Mouse (Mus musculus): ENCODE measurements around the gene C1s2. TPM values are rescaled to one million over a fixed set of nuclear protein-coding genes. Genes with fewer than 3 reads are reported as not detected.

Gene C1s2
- not detected for polyA plus RNA-seq (2017; shearing (Covaris generic))

DNA sequence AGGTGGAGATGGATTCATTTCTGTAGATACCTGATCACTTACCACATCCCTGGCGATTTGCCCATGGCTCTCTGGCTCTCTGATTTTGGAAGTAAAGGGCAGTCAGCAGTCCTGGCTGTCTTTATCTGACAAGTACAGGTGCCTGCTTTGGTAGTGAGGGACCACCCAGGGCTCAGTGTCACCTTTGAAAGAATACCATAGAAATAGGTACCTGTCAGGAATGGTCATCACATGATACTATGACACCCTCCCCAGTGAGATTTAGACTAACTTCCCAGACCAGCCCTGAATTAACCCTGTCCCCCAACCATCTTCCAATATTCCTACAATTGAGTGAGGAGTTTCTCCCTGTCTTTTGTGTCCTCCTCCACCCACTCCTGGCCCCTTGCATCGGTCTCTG, at the start of gene C1s2:
TSS of gene C1s2 (minus strand) at position 101 of the 400 bp plus-strand sequence.

GRCm38 (mm10) chr6:124662477-124663423, 26.9 kb upstream of the C1s2 start, which contains the start of gene Lpcat3:
TSS of gene Lpcat3 (plus strand) at chr6:124663027.

Other genes with a start within 250 kb of the C1s2 start
- 36.7 TPM for gene Pex5, start 221.0 kb downstream of the C1s2 start, polyA plus RNA-seq (2017; shearing (Covaris generic))
- not detected for gene Clstn3, start 171.3 kb downstream of the C1s2 start, polyA plus RNA-seq (2017; shearing (Covaris generic))
- not detected for gene C1rl, start 143.0 kb downstream of the C1s2 start, polyA plus RNA-seq (2017; shearing (Covaris generic))
- 0.17 TPM for gene C1ra, start 123.7 kb downstream of the C1s2 start, polyA plus RNA-seq (2017; shearing (Covaris generic))
- not detected for gene C1s1, start 93.7 kb downstream of the C1s2 start, polyA plus RNA-seq (2017; shearing (Covaris generic))
- gene C1rb, start 65.8 kb downstream of the C1s2 start, polyA plus RNA-seq (2017; shearing (Covaris generic)): not detected
- gene Lpcat3, start 26.9 kb upstream of the C1s2 start, polyA plus RNA-seq (2017; shearing (Covaris generic)): 77.1 TPM
- 347 TPM for gene Emg1, start 76.1 kb upstream of the C1s2 start, polyA plus RNA-seq (2017; shearing (Covaris generic))
- 140 TPM for gene Phb2, start 76.3 kb upstream of the C1s2 start, polyA plus RNA-seq (2017; shearing (Covaris generic))
- gene Ptpn6, start 102.6 kb upstream of the C1s2 start, polyA plus RNA-seq (2017; shearing (Covaris generic)): 357 TPM
- gene Grcc10, start 105.3 kb upstream of the C1s2 start, polyA plus RNA-seq (2017; shearing (Covaris generic)): 578 TPM
- not detected for gene Gm45234, start 119.9 kb upstream of the C1s2 start, polyA plus RNA-seq (2017; shearing (Covaris generic))
- gene Atn1, start 120.4 kb upstream of the C1s2 start, polyA plus RNA-seq (2017; shearing (Covaris generic)): 3.1 TPM
- 5.0 TPM for gene Eno2, start 133.6 kb upstream of the C1s2 start, polyA plus RNA-seq (2017; shearing (Covaris generic))
- 2.5 TPM for gene Lrrc23, start 143.6 kb upstream of the C1s2 start, polyA plus RNA-seq (2017; shearing (Covaris generic))
- 8.1 TPM for gene Spsb2, start 172.6 kb upstream of the C1s2 start, polyA plus RNA-seq (2017; shearing (Covaris generic))
- 133 TPM for gene Tpi1, start 178.2 kb upstream of the C1s2 start, polyA plus RNA-seq (2017; shearing (Covaris generic))
- 133 TPM for gene Usp5, start 193.4 kb upstream of the C1s2 start, polyA plus RNA-seq (2017; shearing (Covaris generic))
- 8.8 TPM for gene Cdca3, start 193.5 kb upstream of the C1s2 start, polyA plus RNA-seq (2017; shearing (Covaris generic))
- gene Gnb3, start 204.2 kb upstream of the C1s2 start, polyA plus RNA-seq (2017; shearing (Covaris generic)): not detected
- 0.10 TPM for gene P3h3, start 221.7 kb upstream of the C1s2 start, polyA plus RNA-seq (2017; shearing (Covaris generic))
- gene Gpr162, start 227.9 kb upstream of the C1s2 start, polyA plus RNA-seq (2017; shearing (Covaris generic)): 0.43 TPM

All from CD4-positive, CD25-positive, alpha-beta regulatory T cell, adult 9 weeks (primary cell).